Mouse (Mus musculus) megakaryocyte, adult 5-6 weeks (primary cell): Measurements from ENCODE around the gene Usp21. TPM values are rescaled to one million over a fixed set of nuclear protein-coding genes. Genes with fewer than 3 reads are reported as not detected.
"Not testable (repeated sequence)": the region's sequence is repeated elsewhere in the genome, so short reads cannot be mapped to it uniquely, and the experiment has no call there.

ENCODE experiments used
- ATAC-seq: 2 replicates; pipeline ENCODE4 v1.8.0; 2016; ENCODE audit warnings: mild to moderate bottlenecking, inconsistent platforms; ENCODE audit not compliant: poor library complexity, severe bottlenecking
- total RNA-seq, 2 experiments: library from RNA; stranded (forward) in 1 of 2; stranded (reverse) in 1 of 2; fragments of 153-499, 151-499 nt in 1 of 2; fragments of 221-1000, 200-1000 nt in 1 of 2; gene quantifications; 2 replicates each; pipeline versions ENCODE4 v1.2.3 to v1.2.4; 2015 to 2017

The Usp21 gene
- total RNA-seq (2015) (41.1 and 41.9 TPM in 2 replicates), total RNA-seq (2017) (20.2 and 28.9 TPM in 2 replicates)

- ATAC-seq, result peak; percentile 99
Measured at GRCm38 (mm10) chr1:171287136-171288081, at the start of gene Usp21. TSS of gene Usp21 (minus strand) at chr1:171287991.

GRCm38 (mm10) chr1:171330216-171330560 is 42.4 kb upstream of the Usp21 start:
- ATAC-seq, result no peak

GRCm38 (mm10) chr1:171329433-171330215 is 41.8 kb upstream of the Usp21 start:
- ATAC-seq, result peak; percentile 63

- peak; percentile 90 for ATAC-seq
Measured at GRCm38 (mm10) chr1:171328839-171329432, 41.1 kb upstream of the Usp21 start, which contains the start of gene Dedd. TSS of gene Dedd (plus strand) at chr1:171329145.

GRCm38 (mm10) chr1:171328244-171328643 is 40.5 kb upstream of the Usp21 start:
- no peak for ATAC-seq

- not testable (repeated sequence) for ATAC-seq
Measured at GRCm38 (mm10) chr1:171326588-171326987, 38.8 kb upstream of the Usp21 start.

GRCm38 (mm10) chr1:171325571-171325970 is 37.8 kb upstream of the Usp21 start:
- no peak for ATAC-seq

GRCm38 (mm10) chr1:171322012-171322411 is 34.2 kb upstream of the Usp21 start:
- no peak; the same call in 1 of the 2 replicates for ATAC-seq

GRCm38 (mm10) chr1:171321415-171321814 is 33.6 kb upstream of the Usp21 start:
- ATAC-seq, result peak; percentile 70

- no peak for ATAC-seq
Measured at GRCm38 (mm10) chr1:171320151-171320550, 32.4 kb upstream of the Usp21 start.

GRCm38 (mm10) chr1:171319748-171320147 is 32.0 kb upstream of the Usp21 start:
- no peak for ATAC-seq

- ATAC-seq, result no peak
Measured at GRCm38 (mm10) chr1:171309321-171309720, 21.5 kb upstream of the Usp21 start.

GRCm38 (mm10) chr1:171306157-171306556 is 18.4 kb upstream of the Usp21 start:
- not testable (repeated sequence) for ATAC-seq

- no peak for ATAC-seq
Measured at GRCm38 (mm10) chr1:171298226-171298625, 10.4 kb upstream of the Usp21 start.

GRCm38 (mm10) chr1:171295063-171295402 is 7.2 kb upstream of the Usp21 start:
- peak; percentile 19; the same call in 1 of the 2 replicates for ATAC-seq

- peak; percentile 99 for ATAC-seq
Measured at GRCm38 (mm10) chr1:171294298-171295062, 6.7 kb upstream of the Usp21 start, which contains the start of gene Ufc1. TSS of gene Ufc1 (minus strand) at chr1:171295024.

GRCm38 (mm10) chr1:171293906-171294297 is 6.1 kb upstream of the Usp21 start:
- ATAC-seq, result no peak

- ATAC-seq, result no peak
Measured at GRCm38 (mm10) chr1:171293351-171293750, 5.6 kb upstream of the Usp21 start.

- ATAC-seq, result no peak
Measured at GRCm38 (mm10) chr1:171288328-171288727, 537 bp upstream of the Usp21 start.

- ATAC-seq, result no peak
Measured at GRCm38 (mm10) chr1:171286517-171286916, 1.3 kb downstream of the Usp21 start.
